Mouse (Mus musculus): ENCODE data around the gene Cenpt.
"Not testable (repeated sequence)": the region's sequence is repeated elsewhere in the genome, so short reads cannot be mapped to it uniquely, and the experiment has no call there.

GRCm38 (mm10) chr8:105833740-105834139, 19.3 kb downstream of the Cenpt start:
- not testable (repeated sequence) for TF ChIP-seq POLR2A (IDR thresholded peaks at IDR 0.05; ENCODE audit: low read depth, low read length); CTCF (conservative IDR thresholded peaks at IDR 0.05; ENCODE audit: insufficient read depth, insufficient read length, low read depth, low read length)

All from kidney, adult 2 months (tissue).